Mouse (Mus musculus): ENCODE measurements around the gene Dnmbp. TPM values are rescaled to one million over a fixed set of nuclear protein-coding genes. Genes with fewer than 3 reads are reported as not detected.

Dnmbp gene
- polyA plus RNA-seq, 1 experiment from 2014 or later = 9.8 TPM

DNA sequence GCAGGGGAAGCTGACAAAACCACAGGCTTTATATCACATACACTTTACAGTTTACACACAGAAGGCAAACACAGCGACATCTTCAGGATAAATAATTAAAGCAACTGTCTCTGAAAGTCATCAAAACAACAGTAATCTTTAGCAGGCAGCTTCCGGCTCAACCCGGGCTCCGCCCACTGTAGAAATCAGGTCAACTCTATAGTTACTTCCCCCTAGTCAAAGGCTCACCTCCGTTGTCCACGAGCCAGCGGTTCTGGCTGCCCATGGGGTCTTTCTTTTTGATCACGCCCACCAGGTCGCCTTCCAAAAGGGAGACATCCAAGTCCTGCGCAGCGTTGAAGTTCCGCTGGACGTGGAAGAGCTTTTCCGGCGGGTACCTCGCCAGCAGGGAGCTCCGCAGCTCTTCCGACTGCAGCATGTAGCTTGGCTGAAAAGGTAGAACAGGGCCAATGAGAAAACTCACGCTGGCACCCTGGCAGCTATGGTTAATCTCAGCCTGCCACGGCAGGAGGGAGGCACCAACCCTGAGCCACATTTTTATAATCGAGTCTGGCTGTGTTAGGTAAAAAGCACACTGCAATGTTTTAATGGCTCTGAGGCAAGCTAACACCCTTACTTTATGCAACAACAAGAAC lies 87.9 kb downstream of the Dnmbp start:
- H3K36me3 ChIP-seq = peaks cover 96% of the 10 kb centered on the region
- no peaks in the 10 kb centered on the region for H3K4me1 ChIP-seq (replicated peaks)
- H3K4me2 ChIP-seq (replicated peaks) = no peak overlapping the region
- no peak overlapping the region for H3K4me3 ChIP-seq (replicated peaks)
- no peaks in the 10 kb centered on the region for H3K27me3 ChIP-seq
- H3K9me3 ChIP-seq = no peaks in the 10 kb centered on the region
- ATAC-seq = no peak
- H3K9ac ChIP-seq (replicated peaks) = no peak overlapping the region
- WGBS = 88% methylated on average over 21 of the region's 21 CpGs
- H3K27ac ChIP-seq = no peak overlapping the region

DNA sequence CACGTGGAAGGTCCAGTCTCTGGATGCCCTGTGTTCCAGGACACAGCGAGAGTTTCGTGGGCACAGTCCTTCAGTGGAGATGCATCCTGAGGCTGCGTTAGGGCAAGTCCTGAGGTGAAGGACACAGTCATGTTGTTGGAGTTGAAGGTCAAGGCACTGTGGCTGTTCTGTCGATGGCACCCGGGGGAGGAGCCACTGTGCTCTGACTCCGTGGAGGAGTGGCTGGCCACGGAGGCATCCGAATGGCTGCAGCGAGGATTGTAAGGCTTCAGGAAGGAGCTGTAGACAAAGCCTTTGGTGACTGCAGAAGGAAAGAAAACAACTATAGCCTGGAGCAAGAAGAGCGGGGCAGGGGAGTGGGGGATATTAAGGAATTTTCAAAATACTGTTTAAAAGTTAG lies 90.0 kb downstream of the Dnmbp start:
- Histone ChIP-seq H3K27ac (no peak overlapping the region), H3K27me3 (no peaks in the 10 kb centered on the region), H3K4me2 (replicated peaks) (no peak overlapping the region), H3K4me1 (replicated peaks) (no peaks in the 10 kb centered on the region), H3K9me3 (no peaks in the 10 kb centered on the region), H3K4me3 (replicated peaks) (no peak overlapping the region), H3K9ac (replicated peaks) (no peak overlapping the region), H3K36me3 (peaks cover 90% of the 10 kb centered on the region)
- no peak for ATAC-seq
- 93% methylated on average over 11 of the region's 11 CpGs for WGBS

DNA sequence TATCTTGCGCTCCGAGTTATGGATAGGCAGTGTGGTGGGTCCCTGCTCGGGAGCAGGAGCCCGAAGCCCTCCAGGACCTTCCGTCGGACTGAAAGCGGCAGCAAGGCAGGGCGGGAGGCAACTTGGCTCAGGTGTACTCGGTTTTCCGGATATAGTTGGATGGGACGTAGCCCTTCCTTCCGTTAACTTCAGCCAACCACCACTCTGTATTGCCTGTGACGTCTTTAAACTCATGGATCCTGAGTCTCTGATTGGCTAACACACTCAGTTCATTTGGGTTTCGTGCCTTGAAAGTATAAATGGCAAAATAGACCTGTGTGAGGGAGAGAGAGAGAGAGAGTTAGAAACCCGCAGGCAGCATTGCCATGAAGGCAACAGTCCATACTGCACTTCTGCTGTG lies 92.0 kb downstream of the Dnmbp start:
- H3K4me1 ChIP-seq (replicated peaks) = no peaks in the 10 kb centered on the region
- H3K4me2 ChIP-seq (replicated peaks) = no peak overlapping the region
- no peaks in the 10 kb centered on the region for H3K27me3 ChIP-seq
- H3K4me3 ChIP-seq (replicated peaks) = no peak overlapping the region
- 97% methylated on average over 15 of the region's 15 CpGs for WGBS
- ATAC-seq = no peak
- H3K27ac ChIP-seq = no peak overlapping the region
- peaks cover 76% of the 10 kb centered on the region for H3K36me3 ChIP-seq
- H3K9me3 ChIP-seq = no peaks in the 10 kb centered on the region
- no peak overlapping the region for H3K9ac ChIP-seq (replicated peaks)

DNA sequence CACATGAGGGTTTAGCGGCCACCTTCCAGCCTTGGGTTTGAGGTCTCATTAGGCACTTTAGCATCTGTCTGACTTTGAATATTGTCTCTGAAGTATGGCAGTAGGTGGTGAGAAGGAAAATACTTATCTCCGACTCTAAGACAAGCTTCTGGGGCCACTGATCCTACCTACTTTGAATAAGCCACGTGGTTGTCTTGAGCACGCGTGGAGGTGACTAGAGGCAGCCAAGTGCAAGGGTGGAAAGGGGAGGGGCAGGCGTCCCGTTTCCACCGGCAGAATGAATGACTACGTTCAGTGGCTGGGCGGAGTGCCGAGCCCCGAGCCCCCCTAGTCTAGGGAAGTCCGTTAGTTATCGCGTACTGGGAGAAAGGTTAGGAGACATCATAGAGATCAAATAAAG lies 92.9 kb downstream of the Dnmbp start:
- no peak for ATAC-seq
- Histone ChIP-seq H3K9me3 (no peaks in the 10 kb centered on the region), H3K4me1 (replicated peaks) (no peaks in the 10 kb centered on the region), H3K4me2 (replicated peaks) (no peak overlapping the region), H3K9ac (replicated peaks) (no peak overlapping the region), H3K36me3 (peaks cover 71% of the 10 kb centered on the region), H3K4me3 (replicated peaks) (no peak overlapping the region), H3K27me3 (no peaks in the 10 kb centered on the region), H3K27ac (no peak overlapping the region)
- WGBS = 89% methylated on average over 15 of the region's 15 CpGs

DNA sequence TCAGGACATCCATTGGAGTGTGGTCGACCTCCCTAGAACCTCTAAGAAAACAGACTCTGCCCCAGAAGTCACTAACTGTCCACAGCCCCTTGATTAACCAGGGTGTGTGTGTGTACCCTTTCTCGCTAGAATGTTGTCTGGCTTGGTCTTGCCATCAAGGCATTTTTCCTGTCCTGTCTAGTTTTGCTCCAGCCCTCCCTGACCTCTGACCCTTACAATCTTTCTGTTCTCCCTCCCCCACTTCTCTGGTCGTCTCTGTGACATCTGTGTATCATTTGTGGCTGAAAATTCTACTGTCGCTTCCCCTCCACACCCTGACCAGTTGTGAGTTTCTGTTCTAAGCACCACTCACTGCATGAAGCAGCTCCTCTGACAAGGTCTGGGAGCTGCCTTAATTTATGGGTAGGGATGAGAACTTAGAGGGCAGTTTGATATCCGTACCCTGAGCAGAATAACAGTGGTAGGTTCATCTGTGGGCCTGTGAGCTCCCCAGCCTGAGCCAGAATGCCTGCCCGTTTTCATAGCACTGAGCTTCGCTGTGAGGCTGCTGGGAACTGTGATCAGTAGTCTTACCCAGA lies 94.6 kb downstream of the Dnmbp start:
- no peak overlapping the region for H3K4me2 ChIP-seq (replicated peaks)
- 75% methylated on average over 7 of the region's 7 CpGs for WGBS
- no peak overlapping the region for H3K4me3 ChIP-seq (replicated peaks)
- H3K9me3 ChIP-seq = no peaks in the 10 kb centered on the region
- H3K27me3 ChIP-seq = no peaks in the 10 kb centered on the region
- H3K9ac ChIP-seq (replicated peaks) = no peak overlapping the region
- H3K36me3 ChIP-seq = peaks cover 55% of the 10 kb centered on the region
- H3K4me1 ChIP-seq (replicated peaks) = no peaks in the 10 kb centered on the region
- no peak for ATAC-seq
- H3K27ac ChIP-seq = no peak overlapping the region

DNA sequence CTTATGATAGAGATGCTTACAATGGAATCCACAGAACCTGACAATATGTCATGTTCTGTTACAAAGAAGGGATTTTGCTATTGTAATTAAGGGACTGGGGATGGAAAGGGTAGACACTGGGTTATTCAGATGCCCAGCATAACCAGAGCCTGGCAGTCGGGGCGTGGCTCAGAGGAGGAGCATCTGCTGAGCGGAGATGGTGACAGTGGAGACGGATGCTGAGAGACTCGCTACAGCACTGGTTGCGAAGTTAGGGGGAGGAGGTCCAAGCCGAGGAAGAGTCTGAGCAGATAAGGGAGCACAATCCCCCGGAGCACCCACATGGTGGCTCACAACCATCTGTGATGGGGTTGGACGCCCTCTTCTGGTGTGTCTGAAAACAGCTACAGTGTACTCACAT lies 96.8 kb downstream of the Dnmbp start:
- no peak overlapping the region for H3K4me2 ChIP-seq (replicated peaks)
- no peaks in the 10 kb centered on the region for H3K9me3 ChIP-seq
- no peak for ATAC-seq
- peaks cover 33% of the 10 kb centered on the region for H3K36me3 ChIP-seq
- H3K9ac ChIP-seq (replicated peaks) = no peak overlapping the region
- H3K4me3 ChIP-seq (replicated peaks) = no peak overlapping the region
- no peak overlapping the region for H3K27ac ChIP-seq
- WGBS = 87% methylated on average over 9 of the region's 9 CpGs
- no peaks in the 10 kb centered on the region for H3K27me3 ChIP-seq
- no peaks in the 10 kb centered on the region for H3K4me1 ChIP-seq (replicated peaks)

DNA sequence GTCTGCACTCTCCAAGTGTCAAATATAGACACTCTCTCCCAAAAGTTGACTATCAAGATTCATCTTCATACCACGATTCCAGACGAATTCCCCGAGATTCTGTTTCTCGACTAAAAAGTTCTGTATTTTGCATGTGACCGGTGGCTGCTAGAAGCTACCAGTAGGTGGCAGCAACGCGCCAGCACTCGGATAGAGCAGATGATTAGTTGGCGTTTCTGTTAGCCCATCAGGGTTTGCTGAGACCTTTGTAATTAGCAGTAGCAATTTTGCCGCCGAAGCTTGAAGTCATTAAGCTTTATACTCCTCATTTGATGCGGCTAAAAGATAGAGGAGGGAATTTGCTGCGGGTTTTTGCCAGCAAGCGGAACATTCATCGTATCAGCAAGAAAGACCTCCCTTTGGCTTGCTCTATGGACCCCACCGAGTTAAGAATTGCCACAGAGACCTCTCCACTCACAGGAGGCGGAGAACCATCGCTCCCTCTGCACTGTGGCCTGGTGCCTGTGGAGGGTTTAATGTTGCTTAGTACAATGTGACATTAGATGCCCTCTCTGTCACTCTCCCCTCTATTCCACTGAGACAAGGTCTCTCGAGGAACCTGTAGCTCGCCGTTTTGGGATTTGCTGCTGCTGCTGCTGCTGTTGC lies 107.4 kb downstream of the Dnmbp start:
- H3K9ac ChIP-seq (replicated peaks) = no peak overlapping the region
- H3K9me3 ChIP-seq = no peaks in the 10 kb centered on the region
- no peak overlapping the region for H3K4me3 ChIP-seq (replicated peaks)
- 31% methylated on average over 21 of the region's 21 CpGs for WGBS
- H3K27me3 ChIP-seq = peaks cover 12% of the 10 kb centered on the region
- H3K4me2 ChIP-seq (replicated peaks) = 0 out of 2 replicates have a peak overlapping the region, but pooled peaks have one; percentile 9
- no peak for ATAC-seq
- no peaks in the 10 kb centered on the region for H3K36me3 ChIP-seq
- no peak overlapping the region for H3K27ac ChIP-seq
- no peaks in the 10 kb centered on the region for H3K4me1 ChIP-seq (replicated peaks)

DNA sequence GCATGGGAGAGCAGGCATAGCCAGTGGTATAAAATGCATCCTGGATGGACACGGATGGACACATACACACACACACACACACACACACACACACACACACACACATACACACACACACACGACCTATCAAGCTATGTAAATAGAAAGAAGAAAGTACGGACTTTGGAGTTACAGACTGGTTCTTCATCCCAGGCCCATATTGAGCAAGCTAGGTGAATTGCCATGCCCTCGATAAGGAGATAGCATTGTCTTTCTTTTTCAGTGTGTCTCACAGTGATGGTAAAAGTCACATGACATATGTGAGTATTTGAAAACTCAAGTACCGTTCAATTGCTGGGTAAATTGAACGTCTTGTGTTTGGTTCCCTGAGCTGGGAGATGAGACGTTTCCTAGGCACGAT lies 113.1 kb downstream of the Dnmbp start:
- Histone ChIP-seq H3K27ac (no peak overlapping the region), H3K9ac (replicated peaks) (no peak overlapping the region), H3K9me3 (no peaks in the 10 kb centered on the region), H3K4me3 (replicated peaks) (no peak overlapping the region), H3K4me1 (replicated peaks) (no peaks in the 10 kb centered on the region), H3K36me3 (no peaks in the 10 kb centered on the region), H3K4me2 (replicated peaks) (no peak overlapping the region), H3K27me3 (peaks cover 3% of the 10 kb centered on the region; the same call in 1 of the 2 replicates)
- 76% methylated on average over 8 of the region's 8 CpGs for WGBS
- no peak for ATAC-seq

DNA sequence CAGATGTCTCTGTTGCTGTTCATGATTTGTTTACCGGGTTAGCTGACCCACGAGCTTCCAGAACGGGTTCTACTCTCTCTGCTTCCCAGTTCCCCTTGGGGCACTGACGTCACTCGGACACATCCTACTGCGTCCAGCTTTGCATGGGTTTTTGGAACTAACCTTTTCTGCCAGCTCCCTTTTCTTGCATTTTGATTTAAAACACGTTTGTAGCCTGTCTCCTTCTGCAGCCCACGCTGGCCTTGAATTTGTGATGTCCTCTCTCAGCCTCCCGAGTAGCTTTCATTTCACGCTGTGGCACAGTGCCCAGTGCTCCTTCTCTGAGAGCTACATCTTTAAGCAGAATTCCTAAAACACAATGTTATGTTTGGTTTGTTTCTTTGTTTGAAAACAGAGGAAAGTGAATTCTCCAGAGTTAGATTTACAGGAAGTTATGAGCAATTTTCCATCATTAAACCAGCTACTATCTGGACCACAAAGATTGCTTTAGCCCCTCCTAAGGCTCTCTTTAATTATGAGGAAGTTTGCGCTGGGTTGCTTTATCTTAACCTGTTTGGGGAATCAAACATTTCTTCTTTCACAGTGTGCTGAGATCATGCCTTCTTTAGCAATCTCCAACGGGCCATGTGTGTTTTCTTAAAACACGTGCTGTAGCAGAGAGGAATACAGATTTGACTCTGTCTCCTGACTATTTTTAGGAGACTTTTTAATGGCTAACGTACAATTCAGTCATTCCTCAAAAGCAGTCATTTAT lies 124.2 kb downstream of the Dnmbp start:
- no peaks in the 10 kb centered on the region for H3K4me1 ChIP-seq (replicated peaks)
- no peak overlapping the region for H3K27ac ChIP-seq
- no peaks in the 10 kb centered on the region for H3K9me3 ChIP-seq
- no peak overlapping the region for H3K9ac ChIP-seq (replicated peaks)
- WGBS = 79% methylated on average over 14 of the region's 14 CpGs
- no peak for ATAC-seq
- H3K27me3 ChIP-seq = 0 out of 2 replicates have a peak, but pooled peaks cover 3% of the 10 kb centered on the region
- no peak overlapping the region for H3K4me2 ChIP-seq (replicated peaks)
- no peaks in the 10 kb centered on the region for H3K36me3 ChIP-seq
- H3K4me3 ChIP-seq (replicated peaks) = no peak overlapping the region

DNA sequence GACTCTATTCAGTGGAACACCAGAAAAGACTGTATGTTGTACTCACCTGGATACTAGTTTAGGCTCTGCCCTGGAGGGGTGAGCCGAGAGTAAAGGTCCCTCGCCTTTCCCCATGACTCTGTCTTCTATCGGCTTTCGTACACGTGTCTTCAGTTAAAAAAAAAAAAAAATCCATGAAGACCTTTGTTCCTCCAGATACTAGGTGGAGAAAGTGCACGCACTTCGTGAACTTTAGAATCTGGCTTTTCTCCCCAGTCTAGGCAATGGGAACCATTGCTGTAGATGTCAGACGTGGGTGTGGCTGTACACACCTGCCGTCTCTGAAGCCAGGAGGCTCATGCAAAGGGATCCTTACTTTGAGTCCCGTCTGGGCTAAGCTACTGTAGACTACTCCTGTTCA lies 126.7 kb downstream of the Dnmbp start:
- Histone ChIP-seq H3K9me3 (no peaks in the 10 kb centered on the region), H3K36me3 (no peaks in the 10 kb centered on the region), H3K4me2 (replicated peaks) (no peak overlapping the region), H3K4me1 (replicated peaks) (no peaks in the 10 kb centered on the region), H3K27ac (no peak overlapping the region), H3K4me3 (replicated peaks) (no peak overlapping the region), H3K9ac (replicated peaks) (no peak overlapping the region), H3K27me3 (0 out of 2 replicates have a peak, but pooled peaks cover 3% of the 10 kb centered on the region)
- 88% methylated on average over 10 of the region's 10 CpGs for WGBS
- no peak for ATAC-seq

DNA sequence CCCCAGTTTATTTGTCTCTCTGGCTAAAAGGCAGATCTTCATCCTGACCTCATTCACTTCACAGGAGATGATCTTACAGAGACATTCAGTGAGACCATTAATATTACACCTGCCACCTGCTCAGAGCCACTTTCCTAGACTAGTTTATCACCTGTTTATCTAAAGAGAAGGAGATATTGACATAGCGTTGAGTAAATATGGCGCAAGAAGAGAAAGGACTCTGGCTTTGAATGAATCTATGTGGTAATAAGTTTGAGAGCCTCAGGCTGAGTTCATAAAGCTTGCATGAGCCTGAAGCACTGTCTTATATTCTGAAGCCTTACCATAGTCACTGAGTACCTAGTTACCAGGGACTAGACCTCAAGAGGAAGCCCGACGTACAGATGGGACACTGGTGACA lies 128.6 kb downstream of the Dnmbp start:
- ATAC-seq = no peak
- Histone ChIP-seq H3K4me3 (replicated peaks) (no peak overlapping the region), H3K9ac (replicated peaks) (no peak overlapping the region), H3K36me3 (no peaks in the 10 kb centered on the region), H3K4me2 (replicated peaks) (no peak overlapping the region), H3K9me3 (no peaks in the 10 kb centered on the region), H3K4me1 (replicated peaks) (no peaks in the 10 kb centered on the region), H3K27me3 (0 out of 2 replicates have a peak, but pooled peaks cover 3% of the 10 kb centered on the region), H3K27ac (no peak overlapping the region)
- WGBS = 93% methylated on average over 4 of the region's 4 CpGs

DNA sequence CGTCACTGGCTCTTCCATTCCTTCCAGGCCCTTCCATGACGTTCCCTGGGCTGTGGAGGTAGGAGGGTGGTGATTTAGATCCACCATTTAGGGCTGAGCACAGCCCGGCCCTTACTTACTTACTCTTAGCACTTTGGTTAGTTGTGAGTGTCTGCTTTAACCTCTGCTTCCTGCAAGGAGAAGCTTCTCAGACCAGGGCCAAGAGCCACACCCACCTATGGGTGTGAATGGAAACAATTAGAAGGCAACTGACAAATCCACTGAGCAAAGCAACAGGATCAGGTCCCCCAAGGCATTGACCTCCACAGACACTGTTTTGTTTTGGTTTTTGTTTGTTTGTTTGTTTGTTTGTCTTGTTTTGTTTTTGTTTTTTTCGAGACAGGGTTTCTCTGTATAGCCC lies 130.7 kb downstream of the Dnmbp start:
- no peaks in the 10 kb centered on the region for H3K4me1 ChIP-seq (replicated peaks)
- 33% methylated on average over 4 of the region's 4 CpGs for WGBS
- ATAC-seq = no peak

More for the DNA sequence above, 130.7 kb downstream of the Dnmbp start:
- H3K4me3 ChIP-seq (replicated peaks) = no peak overlapping the region
- H3K36me3 ChIP-seq = no peaks in the 10 kb centered on the region
- H3K9ac ChIP-seq (replicated peaks) = no peak overlapping the region
- no peak overlapping the region for H3K27ac ChIP-seq
- no peaks in the 10 kb centered on the region for H3K9me3 ChIP-seq
- 0 out of 2 replicates have a peak, but pooled peaks cover 3% of the 10 kb centered on the region for H3K27me3 ChIP-seq
- H3K4me2 ChIP-seq (replicated peaks) = no peak overlapping the region
